ENCODE assay signal across 1 mouse cellular context in the genomic region with DNA sequence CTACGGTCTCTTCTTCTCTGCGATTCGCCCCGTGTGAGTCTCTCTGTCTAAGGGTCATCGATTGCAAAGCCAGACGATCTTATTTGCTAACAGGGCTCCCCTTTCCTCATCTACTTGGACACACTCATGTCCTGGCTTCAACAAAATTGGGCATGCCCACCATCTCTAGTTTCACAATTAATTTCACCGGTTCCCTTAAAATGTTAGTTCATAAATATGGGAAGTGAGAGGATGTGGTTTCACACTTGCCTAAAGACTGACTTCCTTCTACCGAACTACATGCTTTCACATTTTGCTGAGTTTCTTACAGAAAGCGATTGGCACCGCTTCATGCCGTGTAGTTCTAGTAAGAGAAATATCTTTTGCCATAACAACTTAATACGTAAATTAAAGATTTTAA.
TF ChIP-seq lines count a peak whose summit lies in the region.

No protein-coding gene starts in this region.

TF ChIP-seq in CH12.LX, 34 proteins besides CTCF, POLR2A, EP300 and RAD21 (continued from another document):
- TF ChIP-seq NRF1 (IDR thresholded peaks at IDR 0.05; ENCODE audit: low read depth, low read length) (no peak), MYC (IDR thresholded peaks at IDR 0.05; ENCODE audit: low read depth, low read length) (peak; percentile 80), TCF12 (IDR thresholded peaks at IDR 0.05; ENCODE audit: low read depth, low read length) (no peak), MAX (IDR thresholded peaks at IDR 0.05; ENCODE audit: low read length) (peak; percentile 2; the same call in 1 of the 2 replicates), MXI1 (IDR thresholded peaks at IDR 0.05; ENCODE audit: low read depth, low read length) (no peak)
